Mouse (Mus musculus): Measurements from ENCODE around the gene Srrm4.

DNA sequence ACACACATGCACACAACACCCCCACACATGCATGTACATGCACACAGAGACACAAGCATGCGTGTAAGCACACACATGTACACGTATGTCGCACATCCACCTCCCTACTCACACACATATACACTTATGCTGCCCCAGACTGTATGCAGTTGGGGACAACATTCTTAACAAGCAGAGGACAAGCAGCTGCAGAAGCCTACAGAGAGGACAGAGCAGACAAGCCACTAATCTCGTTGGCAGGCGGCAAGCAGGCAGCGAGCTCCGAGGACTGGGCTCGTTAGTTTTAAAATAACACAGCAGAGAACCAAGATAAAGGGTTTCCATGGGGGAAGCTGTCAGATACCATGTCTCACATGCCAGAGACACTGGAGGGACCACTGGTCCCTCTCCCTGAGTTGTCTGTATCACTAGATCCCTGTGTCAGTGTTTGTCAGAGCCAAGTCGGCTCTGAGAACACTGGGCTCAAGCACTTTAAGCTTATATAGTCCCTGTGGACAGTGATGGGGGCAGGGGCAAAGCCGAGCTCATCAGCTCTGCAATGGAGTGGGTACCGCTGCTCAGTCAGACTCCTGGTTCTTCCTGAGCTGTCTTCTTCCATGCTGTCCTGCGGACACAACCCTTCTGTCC, 99.7 kb downstream of the Srrm4 start:
- no peak for TF ChIP-seq POLR2A (IDR thresholded peaks at IDR 0.05; ENCODE audit: extremely low read depth, insufficient read depth, low read length)
- TF ChIP-seq CTCF (IDR thresholded peaks at IDR 0.05; ENCODE audit: low read depth, low read length): no peak

Data from liver, adult 2 months (tissue).